Mouse (Mus musculus): Measurements from ENCODE around the gene Tsr2. TPM values are rescaled to one million over a fixed set of nuclear protein-coding genes. Genes with fewer than 3 reads are reported as not detected.

Gene Tsr2
- polyA plus RNA-seq (2014; fragmentation: Nextera tagmentation; extraction: Ambion mirVana): 50.5 and 53.6 TPM in 2 replicates

DNA sequence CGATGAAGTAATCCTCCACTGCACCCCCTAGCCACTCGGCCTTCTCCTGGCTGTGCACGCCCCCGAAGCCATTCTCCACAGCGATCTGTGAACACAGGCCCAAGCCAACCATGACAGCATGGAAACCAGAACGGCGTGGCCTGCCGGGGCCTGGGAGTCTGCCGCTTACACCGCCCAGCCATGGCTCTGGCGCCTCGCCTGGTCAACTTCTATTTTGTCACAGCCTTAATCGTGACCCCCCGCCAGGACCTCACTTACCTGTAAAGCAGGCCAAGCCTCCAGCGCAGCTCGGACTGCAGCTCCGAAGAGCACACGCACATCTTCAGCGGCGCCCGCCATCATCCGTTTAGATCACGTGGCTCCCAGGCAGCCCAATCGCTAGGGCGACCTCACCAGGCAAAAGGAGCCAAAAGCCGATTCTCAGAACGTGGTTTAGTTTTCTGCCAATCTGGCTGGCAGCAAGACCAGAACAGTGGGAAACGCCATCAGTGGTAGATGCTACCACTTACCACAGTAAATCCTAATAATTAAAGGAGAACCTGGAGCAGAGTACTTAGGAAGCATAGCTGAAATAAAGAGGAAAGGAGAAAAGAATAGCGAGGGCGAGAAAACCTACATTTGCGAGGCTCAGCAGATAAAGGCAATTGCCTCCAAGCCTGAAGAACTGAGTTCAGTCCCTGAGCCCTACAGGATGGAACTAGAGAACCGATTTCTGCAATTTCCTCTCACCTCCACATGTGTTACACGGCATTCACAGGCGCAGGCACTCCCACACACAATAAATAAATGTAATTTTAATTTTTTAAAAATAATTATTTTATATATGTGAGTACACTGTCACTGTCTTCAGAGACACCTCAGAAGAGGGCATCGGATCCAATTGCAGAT is at the start of gene Tsr2:
Tsr2 (minus strand) TSS at position 373 of the 888 bp plus-strand sequence.
- whole genome bisulfite sequencing: 22% methylated on average over 35 of the region's 35 CpGs
- H3K27ac ChIP-seq (ENCODE audit: low read depth, low read length): no peak within 1 kb of the TSS

GRCm38 (mm10) chrX:151132785-151133184 is 36.4 kb upstream of the Tsr2 start:
- Histone ChIP-seq H3K36me3 (ENCODE audit: control insufficient read depth, insufficient read depth, low read length) (no peaks in the 10 kb centered on the region), H3K4me3 (ENCODE audit: low read depth, low read length) (no peak overlapping the region)

More for the DNA sequence above, at the start of gene Tsr2:
- Histone ChIP-seq H3K9ac (ENCODE audit: low read length) (peak within 1 kb of the TSS; percentile 66), H3K27me3 (ENCODE audit: control insufficient read depth, insufficient read depth, low read length) (no peaks in the 10 kb centered on the region), H3K36me3 (ENCODE audit: control insufficient read depth, insufficient read depth, low read length) (no peaks in the 10 kb centered on the region), H3K4me1 (replicated peaks; ENCODE audit: control insufficient read depth, insufficient read depth, low read length) (no peaks in the 10 kb centered on the region), H3K9me3 (ENCODE audit: control insufficient read depth, low read length) (no peaks in the 10 kb centered on the region), H3K4me3 (ENCODE audit: low read depth, low read length) (peak within 1 kb of the TSS; percentile 61), H3K4me2 (ENCODE audit: low read depth, low read length, severe bottlenecking) (peak within 1 kb of the TSS; percentile 44)
- ATAC-seq (replicated peaks; ENCODE audit: low FRiP score) (peak; percentile 95), DNase-seq (ENCODE audit: low spot score) (peak; percentile 82)

GRCm38 (mm10) chrX:151130493-151130892 is 34.1 kb upstream of the Tsr2 start:
- Histone ChIP-seq H3K4me2 (ENCODE audit: low read depth, low read length, severe bottlenecking) (no peak overlapping the region), H3K4me1 (replicated peaks; ENCODE audit: control insufficient read depth, insufficient read depth, low read length) (no peaks in the 10 kb centered on the region), H3K9ac (ENCODE audit: low read length) (no peak overlapping the region), H3K9me3 (ENCODE audit: control insufficient read depth, low read length) (no peaks in the 10 kb centered on the region), H3K27me3 (ENCODE audit: control insufficient read depth, insufficient read depth, low read length) (no peaks in the 10 kb centered on the region), H3K27ac (ENCODE audit: low read depth, low read length) (no peak overlapping the region), H3K4me3 (ENCODE audit: low read depth, low read length) (no peak overlapping the region), H3K36me3 (ENCODE audit: control insufficient read depth, insufficient read depth, low read length) (no peaks in the 10 kb centered on the region)
- ATAC-seq (replicated peaks; ENCODE audit: low FRiP score) (no peak), DNase-seq (ENCODE audit: low spot score) (no peak)
- 92% methylated on average over 3 of the region's 3 CpGs for WGBS

More at GRCm38 (mm10) chrX:151132785-151133184, 36.4 kb upstream of the Tsr2 start:
- DNase-seq (ENCODE audit: low spot score): no peak
- no peak for ATAC-seq (replicated peaks; ENCODE audit: low FRiP score)
- no peaks in the 10 kb centered on the region for H3K4me1 ChIP-seq (replicated peaks; ENCODE audit: control insufficient read depth, insufficient read depth, low read length)
- WGBS: 26% methylated on average over 10 of the region's 10 CpGs
- no peaks in the 10 kb centered on the region for H3K27me3 ChIP-seq (ENCODE audit: control insufficient read depth, insufficient read depth, low read length)
- no peak overlapping the region for H3K9ac ChIP-seq (ENCODE audit: low read length)
- no peaks in the 10 kb centered on the region for H3K9me3 ChIP-seq (ENCODE audit: control insufficient read depth, low read length)
- H3K4me2 ChIP-seq (ENCODE audit: low read depth, low read length, severe bottlenecking): no peak overlapping the region
- H3K27ac ChIP-seq (ENCODE audit: low read depth, low read length): no peak overlapping the region

DNA sequence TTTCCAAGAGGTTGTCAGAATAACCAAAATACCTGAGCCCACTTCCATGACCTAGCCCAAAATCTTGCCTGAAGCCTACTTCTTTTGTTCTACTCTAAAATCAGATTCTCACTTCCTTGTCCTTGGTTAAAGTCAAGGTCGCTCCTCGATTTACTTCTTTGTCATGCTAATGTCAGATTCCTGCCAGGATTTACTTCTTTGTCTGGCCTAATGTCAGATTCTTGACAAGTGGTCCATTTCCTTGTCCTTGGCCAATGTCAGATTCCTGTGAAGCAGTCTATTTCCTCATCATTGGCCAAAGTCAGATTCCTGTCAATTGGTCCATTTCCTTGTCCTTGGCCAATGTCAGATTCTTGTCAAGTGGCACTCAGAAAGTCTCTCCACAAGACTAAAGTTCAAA is 27.6 kb upstream of the Tsr2 start:
- DNase-seq (ENCODE audit: low spot score): no peak
- 62% methylated on average over 2 of the region's 2 CpGs for WGBS
- Histone ChIP-seq H3K4me1 (replicated peaks; ENCODE audit: control insufficient read depth, insufficient read depth, low read length) (no peaks in the 10 kb centered on the region), H3K9me3 (ENCODE audit: control insufficient read depth, low read length) (no peaks in the 10 kb centered on the region), H3K27ac (ENCODE audit: low read depth, low read length) (no peak overlapping the region), H3K4me2 (ENCODE audit: low read depth, low read length, severe bottlenecking) (no peak overlapping the region), H3K27me3 (ENCODE audit: control insufficient read depth, insufficient read depth, low read length) (no peaks in the 10 kb centered on the region; the same call in 1 of the 2 replicates), H3K36me3 (ENCODE audit: control insufficient read depth, insufficient read depth, low read length) (no peaks in the 10 kb centered on the region), H3K4me3 (ENCODE audit: low read depth, low read length) (no peak overlapping the region), H3K9ac (ENCODE audit: low read length) (no peak overlapping the region)
- no peak for ATAC-seq (replicated peaks; ENCODE audit: low FRiP score)

DNA sequence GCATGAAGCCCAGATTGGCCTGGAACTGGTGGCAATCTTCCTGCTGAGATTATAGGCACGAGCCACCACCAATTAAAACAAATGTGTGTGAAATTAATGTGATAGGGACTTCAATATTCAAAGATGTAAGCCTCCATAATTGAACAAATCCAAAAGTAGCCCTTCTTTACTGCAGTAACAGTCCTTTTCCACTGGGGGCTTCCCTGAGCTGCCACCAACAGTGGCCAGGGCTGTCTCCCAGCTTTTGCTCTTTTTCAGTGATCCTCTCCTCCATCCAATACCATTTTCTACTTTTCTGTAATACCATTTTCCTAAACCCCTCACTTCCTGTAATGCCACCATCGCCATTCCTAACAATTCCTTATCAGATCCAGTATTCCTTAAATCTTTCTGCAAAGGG is 21.1 kb upstream of the Tsr2 start:
- no peak for ATAC-seq (replicated peaks; ENCODE audit: low FRiP score)
- WGBS: 16% methylated on average over 2 of the region's 2 CpGs

GRCm38 (mm10) chrX:151116795-151117194 is 20.5 kb upstream of the Tsr2 start:
- no peaks in the 10 kb centered on the region for H3K9me3 ChIP-seq (ENCODE audit: control insufficient read depth, low read length)
- peak; percentile 56 for DNase-seq (ENCODE audit: low spot score)
- no peak overlapping the region for H3K4me2 ChIP-seq (ENCODE audit: low read depth, low read length, severe bottlenecking)
- no peaks in the 10 kb centered on the region for H3K36me3 ChIP-seq (ENCODE audit: control insufficient read depth, insufficient read depth, low read length)
- H3K9ac ChIP-seq (ENCODE audit: low read length): no peak overlapping the region
- WGBS: 14% methylated on average over 7 of the region's 7 CpGs
- H3K4me1 ChIP-seq (replicated peaks; ENCODE audit: control insufficient read depth, insufficient read depth, low read length): no peaks in the 10 kb centered on the region
- ATAC-seq (replicated peaks; ENCODE audit: low FRiP score): no peak; the same call in 1 of the 2 replicates
- H3K27ac ChIP-seq (ENCODE audit: low read depth, low read length): no peak overlapping the region
- H3K4me3 ChIP-seq (ENCODE audit: low read depth, low read length): no peak overlapping the region
- H3K27me3 ChIP-seq (ENCODE audit: control insufficient read depth, insufficient read depth, low read length): no peaks in the 10 kb centered on the region; the same call in 1 of the 2 replicates

More for the DNA sequence above, 21.1 kb upstream of the Tsr2 start:
- Histone ChIP-seq H3K9ac (ENCODE audit: low read length) (no peak overlapping the region), H3K27ac (ENCODE audit: low read depth, low read length) (no peak overlapping the region), H3K4me1 (replicated peaks; ENCODE audit: control insufficient read depth, insufficient read depth, low read length) (no peaks in the 10 kb centered on the region), H3K36me3 (ENCODE audit: control insufficient read depth, insufficient read depth, low read length) (no peaks in the 10 kb centered on the region), H3K27me3 (ENCODE audit: control insufficient read depth, insufficient read depth, low read length) (no peaks in the 10 kb centered on the region; the same call in 1 of the 2 replicates), H3K4me3 (ENCODE audit: low read depth, low read length) (no peak overlapping the region), H3K4me2 (ENCODE audit: low read depth, low read length, severe bottlenecking) (no peak overlapping the region), H3K9me3 (ENCODE audit: control insufficient read depth, low read length) (no peaks in the 10 kb centered on the region)
- DNase-seq (ENCODE audit: low spot score): no peak

DNA sequence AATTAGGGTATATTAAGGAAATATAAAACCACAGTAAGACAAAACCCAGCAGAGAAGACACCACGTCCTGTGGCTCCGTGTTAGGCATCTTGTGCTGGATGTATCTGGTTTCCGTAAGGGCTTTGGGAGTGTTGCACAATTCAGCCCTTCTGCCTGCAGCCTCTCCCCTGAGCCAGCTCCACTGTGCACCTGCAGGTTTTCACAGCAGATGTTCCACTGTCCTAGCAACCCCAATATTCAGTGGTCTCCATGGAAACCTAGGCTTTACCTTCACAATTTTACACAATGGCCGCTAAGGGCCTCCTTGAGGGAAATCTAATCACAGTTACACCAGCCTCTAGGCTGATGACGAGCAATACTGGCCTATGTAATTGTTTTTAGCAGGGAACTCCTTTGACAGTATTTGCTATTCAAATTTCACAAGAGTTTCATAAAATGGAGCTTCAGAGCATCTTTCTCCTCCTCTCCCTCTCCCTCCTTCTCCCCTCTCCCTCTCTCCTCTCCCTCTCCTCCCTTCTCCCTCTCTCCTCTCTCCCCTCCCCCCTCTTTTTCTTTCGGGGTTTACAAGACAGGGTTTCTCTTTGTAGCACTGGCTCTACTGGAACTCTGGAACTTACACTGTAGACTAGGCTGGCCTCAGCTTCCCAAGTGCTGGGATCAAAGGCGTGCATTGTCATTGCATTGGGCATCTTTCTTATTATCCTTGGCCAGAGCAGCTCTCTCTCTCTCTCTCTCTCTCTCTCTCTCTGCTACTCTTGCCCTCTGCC is 11.1 kb upstream of the Tsr2 start:
- Histone ChIP-seq H3K9ac (ENCODE audit: low read length) (no peak overlapping the region), H3K36me3 (ENCODE audit: control insufficient read depth, insufficient read depth, low read length) (no peaks in the 10 kb centered on the region), H3K4me1 (replicated peaks; ENCODE audit: control insufficient read depth, insufficient read depth, low read length) (no peaks in the 10 kb centered on the region), H3K9me3 (ENCODE audit: control insufficient read depth, low read length) (no peaks in the 10 kb centered on the region), H3K4me2 (ENCODE audit: low read depth, low read length, severe bottlenecking) (no peak overlapping the region), H3K27ac (ENCODE audit: low read depth, low read length) (no peak overlapping the region), H3K27me3 (ENCODE audit: control insufficient read depth, insufficient read depth, low read length) (no peaks in the 10 kb centered on the region), H3K4me3 (ENCODE audit: low read depth, low read length) (no peak overlapping the region)
- ATAC-seq (replicated peaks; ENCODE audit: low FRiP score) (peak; percentile 56; the same call in 1 of the 2 replicates), DNase-seq (ENCODE audit: low spot score) (no peak)
- WGBS: 54% methylated on average over 7 of the region's 7 CpGs

- Histone ChIP-seq H3K27me3 (ENCODE audit: control insufficient read depth, insufficient read depth, low read length) (no peaks in the 10 kb centered on the region), H3K4me2 (ENCODE audit: low read depth, low read length, severe bottlenecking) (no peak overlapping the region), H3K27ac (ENCODE audit: low read depth, low read length) (no peak overlapping the region), H3K36me3 (ENCODE audit: control insufficient read depth, insufficient read depth, low read length) (no peaks in the 10 kb centered on the region; the same call in 1 of the 2 replicates), H3K9ac (ENCODE audit: low read length) (no peak overlapping the region), H3K4me3 (ENCODE audit: low read depth, low read length) (no peak overlapping the region), H3K9me3 (ENCODE audit: control insufficient read depth, low read length) (no peaks in the 10 kb centered on the region), H3K4me1 (replicated peaks; ENCODE audit: control insufficient read depth, insufficient read depth, low read length) (no peaks in the 10 kb centered on the region)
- WGBS: 96% methylated on average over 1 of the region's 1 CpGs
- no peak for ATAC-seq (replicated peaks; ENCODE audit: low FRiP score)
- DNase-seq (ENCODE audit: low spot score): no peak
Measured at GRCm38 (mm10) chrX:151087418-151087817, 8.9 kb downstream of the Tsr2 start.

Measured in forebrain, embryonic 11.5 days (tissue).